Mouse (Mus musculus): ENCODE measurements at regions not wholly inside any gene's neighbourhood (a gene's known extent, or its start where the extent isn't known, plus 50 kb on each side); places are given as distances from the start of the nearest gene placed in this dataset.
A peak's percentile ranks its signal among the peaks of the same experiment; 100 is the strongest.

DNA sequence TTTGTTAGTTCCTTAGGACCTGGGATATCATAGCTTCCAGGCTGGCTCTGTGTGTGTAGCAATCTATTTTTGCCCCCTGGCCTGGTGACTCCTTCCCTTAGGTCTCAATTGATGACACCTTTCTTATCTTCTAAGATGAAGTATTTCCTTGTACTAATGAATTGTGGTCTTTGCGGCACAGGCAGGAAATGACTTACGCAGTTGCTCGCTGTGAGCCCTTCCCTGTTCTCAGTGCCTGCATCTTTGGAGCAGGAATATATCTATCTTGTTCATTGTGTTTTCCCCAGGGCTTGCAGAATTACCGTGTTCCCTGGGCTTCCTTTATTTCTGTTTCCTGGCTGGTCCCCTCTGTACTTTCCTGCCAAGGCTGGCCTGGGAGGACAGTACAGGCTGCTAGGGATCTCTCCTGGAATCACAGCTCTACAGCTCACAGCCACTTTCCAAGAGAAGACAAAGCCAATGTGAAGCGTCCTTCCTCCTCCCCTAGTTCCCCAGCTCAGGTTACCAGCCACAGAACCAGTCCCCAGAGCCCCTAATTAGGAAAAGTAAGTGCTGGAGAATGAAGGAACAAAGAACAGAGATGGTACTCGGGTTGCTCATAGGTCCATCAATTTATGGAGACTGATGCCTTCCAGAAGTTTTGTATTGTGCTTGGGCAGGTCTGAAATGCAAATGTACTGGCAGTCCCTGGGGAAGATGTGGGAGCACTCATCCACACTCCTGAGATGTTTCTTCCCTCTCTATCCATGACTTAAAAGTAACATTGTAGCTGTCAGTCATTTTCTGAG, 119.2 kb upstream of the Eef2kmt start:
- no peak for DNase-seq

DNA sequence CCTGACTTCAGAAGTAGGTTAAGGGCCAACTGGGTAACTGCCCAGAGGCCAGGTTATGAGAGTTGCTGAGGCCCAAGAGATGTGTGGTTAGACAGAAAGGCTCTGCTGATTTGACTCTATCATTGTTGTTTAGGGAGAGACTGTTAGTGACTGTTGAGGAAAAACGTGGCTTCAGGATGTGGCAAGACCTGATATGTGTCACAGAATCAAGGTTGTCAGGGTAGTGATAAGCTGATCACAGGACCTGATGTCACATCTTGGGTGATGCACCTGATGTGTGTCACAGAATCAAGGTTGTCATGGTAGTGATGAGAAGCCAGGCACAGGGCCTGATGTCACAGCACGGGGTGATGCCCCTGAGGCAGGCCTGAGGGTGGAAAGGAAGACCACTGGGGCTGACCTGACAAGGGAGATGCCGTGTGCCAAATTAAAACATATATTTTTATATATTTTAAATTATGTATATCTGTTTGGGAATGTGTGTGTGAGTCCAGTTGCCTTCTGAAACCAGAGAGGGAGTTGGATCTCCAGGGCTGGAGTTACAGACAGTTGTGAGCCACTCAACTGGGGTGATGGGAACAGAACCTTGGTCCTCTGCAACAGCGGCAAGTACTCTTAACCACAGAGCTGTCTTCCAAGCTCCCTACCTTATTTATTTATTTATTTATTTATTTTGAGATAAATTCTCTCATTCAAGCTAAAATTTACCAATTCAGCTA, 115.6 kb upstream of the Eef2kmt start:
- DNase-seq = no peak

DNA sequence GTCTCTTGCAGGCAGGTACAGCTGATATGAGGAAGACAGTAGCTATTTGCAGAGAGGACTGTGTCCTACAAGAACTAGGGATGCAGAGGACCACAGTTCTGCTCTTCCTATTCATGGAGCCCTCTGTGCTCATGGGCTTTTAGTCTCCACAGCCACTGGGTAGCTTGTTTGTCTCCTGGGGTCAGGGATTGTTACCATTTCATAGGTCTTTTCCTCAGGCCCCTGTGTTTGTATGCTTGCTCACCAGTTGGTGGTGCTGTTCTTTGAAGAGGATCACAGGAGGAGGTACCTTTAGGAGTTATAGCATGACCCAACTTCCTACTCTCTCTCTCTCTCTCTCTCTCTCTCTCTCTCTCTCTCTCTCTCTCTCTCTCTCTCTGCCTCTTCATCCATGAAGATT, 114.7 kb upstream of the Eef2kmt start:
- DNase-seq = no peak

DNA sequence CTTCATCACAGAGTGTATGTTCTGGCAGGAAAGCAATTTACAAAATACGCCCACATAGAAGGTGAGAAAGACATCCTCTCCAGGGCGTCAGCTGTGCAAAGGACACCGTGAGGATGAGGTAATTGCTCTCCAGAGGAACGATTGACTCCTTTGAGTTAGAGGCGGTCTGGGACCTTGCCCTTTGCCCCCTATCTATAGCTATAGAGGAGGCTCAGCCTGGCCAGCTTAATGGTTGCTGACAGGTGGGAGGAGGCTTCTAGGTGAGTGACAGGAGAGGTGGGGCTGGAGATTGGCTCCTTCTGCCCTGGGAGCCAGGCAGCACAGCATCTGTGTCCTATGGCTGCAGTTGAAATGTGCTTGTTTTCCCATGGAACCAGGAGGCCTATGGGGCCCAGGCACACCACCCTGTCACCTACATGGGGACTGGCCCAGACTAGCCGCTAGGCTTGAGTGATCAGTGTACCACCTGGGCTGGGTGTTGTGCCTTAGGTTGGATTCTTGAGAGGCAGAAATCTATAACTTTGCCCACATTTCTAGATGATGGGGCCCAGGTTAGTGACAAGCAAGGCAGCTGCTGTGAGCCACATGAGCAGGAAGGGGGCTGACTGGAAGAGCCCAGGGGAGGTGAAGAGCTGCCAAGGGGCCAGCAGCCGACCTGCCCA, 113.2 kb upstream of the Eef2kmt start:
- no peak for DNase-seq

- no peak for DNase-seq
Measured at GRCm38 (mm10) chr16:5368357-5368756, 112.6 kb upstream of the Eef2kmt start.

DNA sequence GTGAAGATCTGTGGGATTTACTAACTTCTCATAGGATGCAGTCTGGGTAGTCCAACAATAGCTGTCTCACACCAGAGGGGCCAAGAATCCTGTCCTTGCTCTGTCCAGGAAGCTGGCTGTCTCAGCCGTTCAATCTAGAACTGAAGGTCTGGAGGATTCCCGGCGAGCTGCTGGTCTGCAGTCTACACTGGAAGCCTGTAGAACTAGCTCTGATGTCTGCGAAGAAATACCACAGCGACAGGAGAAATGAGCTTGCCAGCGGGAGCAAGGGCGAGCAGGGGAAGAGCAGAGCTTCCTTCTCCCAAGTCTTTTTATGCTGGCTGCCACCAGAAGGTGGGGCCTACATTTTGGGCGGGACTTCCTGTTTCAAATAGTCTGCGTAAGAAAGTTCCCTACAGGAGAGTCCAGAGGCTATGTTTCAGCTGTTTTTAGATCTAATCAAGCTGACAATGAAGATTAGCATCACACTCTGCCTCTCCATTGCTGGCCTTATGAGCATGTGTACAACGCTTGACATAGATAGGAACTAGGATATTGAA, 111.9 kb upstream of the Eef2kmt start:
- DNase-seq = no peak

DNA sequence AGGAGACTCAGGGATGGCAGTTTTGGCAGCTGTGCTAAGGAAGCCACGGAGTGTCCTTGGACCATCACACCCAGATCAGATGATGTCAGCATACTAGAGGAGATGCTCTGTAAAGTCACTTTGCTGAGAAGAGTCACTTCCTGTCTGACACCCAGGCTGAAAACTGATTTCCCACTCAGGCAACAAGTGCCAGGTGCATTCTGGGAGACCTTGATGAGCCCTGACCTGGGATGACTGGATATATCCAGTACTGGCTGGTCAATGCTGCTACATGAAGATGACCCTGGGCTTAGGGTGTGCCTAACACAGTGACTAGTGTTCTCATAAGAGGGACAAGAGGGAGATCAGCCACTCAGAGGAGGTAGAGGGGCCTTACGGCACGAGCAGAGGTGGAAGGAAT, 110.2 kb upstream of the Eef2kmt start:
- no peak for DNase-seq

- DNase-seq = no peak
Measured at GRCm38 (mm10) chr16:5363007-5363570, 107.3 kb upstream of the Eef2kmt start.

- DNase-seq = no peak
Measured at GRCm38 (mm10) chr16:5359193-5359592, 103.4 kb upstream of the Eef2kmt start.

DNA sequence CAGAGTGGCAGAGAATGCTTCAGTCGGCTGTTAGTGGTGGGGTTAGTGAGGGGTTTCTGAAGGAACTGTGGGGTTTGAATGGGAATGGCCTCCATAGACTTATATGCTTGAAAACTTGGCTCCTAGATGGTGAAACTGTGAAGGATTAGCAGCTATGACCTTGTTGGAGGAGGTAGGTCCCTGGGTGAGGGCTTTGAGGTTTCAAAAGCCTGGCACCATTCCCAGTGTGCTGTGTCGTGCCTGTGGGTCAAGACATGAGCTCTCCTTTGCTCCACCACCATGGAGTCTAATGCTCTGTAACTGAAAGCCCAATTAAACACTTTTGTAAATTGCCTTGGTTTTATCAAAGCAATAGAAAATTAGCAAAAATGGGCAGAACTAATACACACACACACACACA, 98.1 kb upstream of the Eef2kmt start:
- no peak for DNase-seq

DNA sequence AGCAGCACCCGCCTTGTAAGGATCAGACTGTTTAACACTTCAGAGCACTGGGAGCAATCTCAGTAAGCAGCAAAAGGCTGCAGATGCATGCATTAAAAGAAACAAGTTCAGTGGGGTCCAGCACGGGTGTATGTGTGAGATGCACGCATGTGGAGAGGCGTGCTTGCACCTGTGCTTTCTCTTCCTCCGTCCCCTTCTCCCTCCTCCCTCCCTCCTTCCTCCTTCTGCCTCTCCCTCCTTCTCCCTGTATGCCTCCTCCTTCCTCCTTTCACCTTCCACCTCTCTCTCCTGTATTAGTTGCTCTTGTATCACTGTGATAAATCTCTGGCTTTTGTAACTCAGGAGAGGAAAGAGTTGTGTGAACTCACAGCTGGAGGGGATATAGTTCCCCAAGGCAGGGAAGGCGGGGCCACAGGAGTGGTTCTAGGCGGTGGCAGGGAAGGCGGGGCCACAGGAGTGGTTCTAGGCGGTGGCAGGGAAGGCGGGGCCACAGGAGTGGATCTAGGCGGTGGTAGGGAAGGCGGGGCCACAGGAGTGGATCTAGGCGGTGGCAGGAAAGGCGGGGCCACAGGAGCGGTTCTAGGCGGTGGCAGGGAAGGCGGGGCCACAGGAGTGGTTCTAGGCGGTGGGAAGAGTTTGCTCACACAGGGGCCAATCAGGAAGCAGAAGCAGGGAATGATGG, 96.2 kb upstream of the Eef2kmt start:
- DNase-seq = peak; percentile 73

DNA sequence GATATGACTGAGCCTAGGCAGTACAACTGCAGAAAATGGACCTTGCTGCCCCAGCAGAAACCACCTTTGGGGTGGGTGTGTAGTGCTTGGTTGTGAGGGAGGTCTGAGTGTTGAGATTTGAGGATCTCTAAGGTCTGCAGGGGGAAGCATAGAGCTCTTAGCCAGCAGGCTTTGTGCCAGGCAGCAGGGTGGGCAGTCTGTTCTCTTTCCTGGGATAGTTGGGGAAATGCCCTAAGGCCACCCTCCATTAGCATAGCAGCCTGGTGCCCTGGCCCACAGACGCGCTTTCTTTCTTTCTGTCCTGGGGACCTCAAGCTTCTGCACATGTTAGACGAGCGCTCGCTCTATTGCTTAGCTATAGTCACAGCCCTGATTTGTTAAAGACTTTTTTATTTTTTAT, 91.4 kb upstream of the Eef2kmt start:
- no peak for DNase-seq

- DNase-seq = no peak
Measured at GRCm38 (mm10) chr16:5342326-5342725, 86.5 kb upstream of the Eef2kmt start.

- DNase-seq = no peak
Measured at GRCm38 (mm10) chr16:5316271-5316670, 60.5 kb upstream of the Eef2kmt start.

DNA sequence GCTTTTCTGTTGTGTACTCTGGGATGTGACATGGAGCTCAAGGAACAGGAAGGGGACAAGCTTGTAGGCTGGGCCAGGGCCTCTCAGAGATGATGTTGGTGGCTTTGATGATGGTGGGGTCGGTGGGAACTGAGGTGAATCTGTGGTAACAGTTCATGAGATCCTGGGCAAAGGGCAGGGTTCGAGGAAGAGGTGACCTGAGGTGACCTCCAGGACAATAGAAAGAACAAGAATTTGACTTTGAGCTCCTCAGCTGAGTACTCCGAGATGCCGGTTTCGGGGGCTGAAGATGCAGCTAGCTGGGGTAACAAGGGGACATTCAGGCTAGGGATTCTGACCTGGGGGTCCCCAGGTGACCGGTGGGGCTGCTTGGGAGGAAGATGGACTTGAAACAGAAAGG, 57.5 kb upstream of the Eef2kmt start:
- DNase-seq = no peak

- DNase-seq = no peak
Measured at GRCm38 (mm10) chr16:5311456-5311855, 55.7 kb upstream of the Eef2kmt start.

DNA sequence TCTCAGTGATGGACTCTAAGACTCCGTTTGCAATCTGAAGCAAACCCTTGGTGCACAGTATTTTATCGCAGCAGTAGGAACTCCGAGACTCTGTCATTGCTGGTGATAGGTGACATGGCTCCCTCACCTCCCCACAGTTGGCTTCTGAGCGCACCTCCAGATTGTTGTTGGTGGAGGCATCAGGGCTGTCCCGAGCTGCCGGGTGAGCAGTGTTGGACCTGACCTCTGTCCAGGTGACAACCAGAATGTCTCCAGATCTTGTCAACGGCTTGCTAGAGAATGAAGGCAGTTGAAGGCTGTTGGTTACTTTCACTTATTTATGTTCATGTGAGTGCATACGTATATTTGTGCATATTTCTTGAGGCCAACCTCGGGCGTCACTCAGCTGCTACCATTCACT, 55.0 kb upstream of the Eef2kmt start:
- DNase-seq = no peak

- no peak for DNase-seq
Measured at GRCm38 (mm10) chr16:5307761-5308160, 52.0 kb upstream of the Eef2kmt start.

GRCm38 (mm10) chr16:5307249-5307605, 51.4 kb upstream of the Eef2kmt start:
- no peak for DNase-seq

- DNase-seq = peak; percentile 88
Measured at GRCm38 (mm10) chr16:5306588-5307248, 50.9 kb upstream of the Eef2kmt start.

All from thymus, postnatal 25 days (tissue).